Mouse (Mus musculus) v-Abl transformed pro-B cells (cell line): Measurements from ENCODE around the gene Ntng1.

Experiments used
- in situ Hi-C, 2 experiments: fragments of 400-800 bp; cut with MboI; formaldehyde crosslinking; loops; one replicate each; pipeline ENCODE4 v1.15.1; 2025; ENCODE audit not compliant: unreplicated experiment in 2 of 2

Ntng1 gene

DNA sequence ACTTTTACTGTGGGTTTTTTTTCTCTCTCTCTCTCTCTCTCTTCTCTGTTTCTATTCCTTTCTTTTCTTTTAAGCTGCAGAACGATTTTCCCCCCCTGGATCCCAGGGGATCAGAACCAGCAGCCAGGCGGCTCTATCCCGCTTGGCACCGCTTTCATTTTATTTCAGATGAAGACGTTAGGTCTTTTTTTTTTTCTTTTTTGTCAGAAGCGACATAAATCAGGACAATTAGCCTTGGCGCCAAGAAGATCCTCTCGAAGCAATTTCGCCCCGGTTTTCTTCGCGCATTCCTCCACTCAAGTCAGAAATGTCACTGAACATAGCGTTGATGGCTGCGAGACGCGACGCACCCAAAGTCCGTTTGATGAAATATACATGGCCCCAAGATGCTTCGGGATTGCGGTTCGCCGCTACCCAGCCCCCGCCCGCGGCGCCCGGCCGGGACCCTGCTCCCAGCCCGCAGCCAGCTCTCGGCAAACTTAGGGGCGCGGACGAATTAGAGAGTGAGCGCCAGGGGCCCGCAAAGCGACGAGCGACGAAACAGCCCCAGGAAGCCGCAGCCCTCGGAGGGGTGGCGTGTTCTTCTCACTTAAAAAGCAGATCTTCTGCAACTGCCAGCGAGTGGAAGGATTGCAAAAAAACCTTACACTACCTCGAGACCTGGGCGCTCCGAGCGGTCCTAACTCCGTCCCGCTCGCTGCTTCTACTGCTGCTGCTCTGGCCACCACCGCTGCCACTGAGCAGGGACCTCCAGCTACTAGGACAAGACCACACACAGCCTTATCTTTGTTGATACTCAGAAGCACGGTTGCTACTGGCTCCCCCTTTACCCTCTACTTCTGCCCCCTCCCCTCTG is at the start of gene Ntng1:
TSS of gene Ntng1 (minus strand) at position 806 of the 856 bp plus-strand sequence.
- in situ Hi-C loops: no loop called here

- in situ Hi-C loops: no loop called here
Observed at GRCm38 (mm10) chr3:110187401-110187948, 43.7 kb upstream of the Ntng1 start.

DNA sequence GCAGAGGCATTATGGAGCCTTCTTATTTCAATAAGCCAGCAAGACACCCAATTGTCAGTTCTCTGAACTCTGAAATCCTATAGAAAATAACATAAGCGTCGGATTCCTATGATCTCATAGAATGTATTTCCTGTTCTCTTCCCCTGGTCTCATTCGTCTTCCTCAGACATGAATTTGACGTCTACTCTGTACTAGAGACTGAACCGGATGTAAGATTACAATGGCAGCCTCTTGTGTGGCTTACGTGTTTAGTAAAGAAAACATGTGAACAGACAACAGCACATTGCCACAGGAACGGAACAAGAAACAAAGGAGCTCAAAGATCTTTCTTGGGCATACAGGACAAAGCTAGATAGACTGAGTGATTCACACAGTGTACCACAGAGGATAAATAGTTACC is 5.3 kb upstream of the Ntng1 start:
- in situ Hi-C loops: no loop called here

DNA sequence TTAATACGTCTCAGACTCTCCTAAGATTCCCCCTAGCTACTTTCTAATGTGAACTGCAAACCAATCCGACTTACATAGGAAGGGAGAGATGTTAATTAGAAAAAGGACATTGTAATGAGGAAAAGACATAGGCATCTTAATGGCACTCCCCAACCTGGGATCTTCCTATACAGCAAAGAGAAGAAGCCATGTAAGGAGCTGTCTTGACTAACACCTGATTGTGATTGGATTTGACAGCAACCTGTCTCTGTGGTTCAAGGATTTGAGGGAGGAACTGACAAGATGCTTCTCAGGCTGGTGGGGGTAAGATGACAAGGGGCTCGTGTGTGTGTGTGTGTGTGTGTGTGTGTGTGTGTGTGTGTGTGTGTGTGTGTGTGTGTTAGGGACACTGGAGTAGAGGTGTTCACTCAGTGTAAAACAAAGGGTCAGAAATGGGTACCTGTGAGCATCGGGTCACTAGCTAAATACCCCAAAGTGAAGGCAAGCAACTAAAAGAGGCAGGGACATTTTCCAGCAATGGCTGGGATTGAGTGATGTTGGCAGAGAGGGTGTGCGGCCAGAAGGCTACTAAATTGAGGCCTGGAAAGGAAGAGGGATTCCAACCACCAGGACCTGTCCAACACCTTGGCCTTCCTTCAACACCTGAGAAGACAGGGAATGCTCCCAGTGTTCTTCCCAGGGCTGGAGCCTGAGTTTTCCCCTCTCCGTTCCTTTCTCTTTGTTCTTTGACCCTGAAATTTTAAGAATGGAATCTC is 667 bp upstream of the Ntng1 start:
- in situ Hi-C loops: no loop called here

DNA sequence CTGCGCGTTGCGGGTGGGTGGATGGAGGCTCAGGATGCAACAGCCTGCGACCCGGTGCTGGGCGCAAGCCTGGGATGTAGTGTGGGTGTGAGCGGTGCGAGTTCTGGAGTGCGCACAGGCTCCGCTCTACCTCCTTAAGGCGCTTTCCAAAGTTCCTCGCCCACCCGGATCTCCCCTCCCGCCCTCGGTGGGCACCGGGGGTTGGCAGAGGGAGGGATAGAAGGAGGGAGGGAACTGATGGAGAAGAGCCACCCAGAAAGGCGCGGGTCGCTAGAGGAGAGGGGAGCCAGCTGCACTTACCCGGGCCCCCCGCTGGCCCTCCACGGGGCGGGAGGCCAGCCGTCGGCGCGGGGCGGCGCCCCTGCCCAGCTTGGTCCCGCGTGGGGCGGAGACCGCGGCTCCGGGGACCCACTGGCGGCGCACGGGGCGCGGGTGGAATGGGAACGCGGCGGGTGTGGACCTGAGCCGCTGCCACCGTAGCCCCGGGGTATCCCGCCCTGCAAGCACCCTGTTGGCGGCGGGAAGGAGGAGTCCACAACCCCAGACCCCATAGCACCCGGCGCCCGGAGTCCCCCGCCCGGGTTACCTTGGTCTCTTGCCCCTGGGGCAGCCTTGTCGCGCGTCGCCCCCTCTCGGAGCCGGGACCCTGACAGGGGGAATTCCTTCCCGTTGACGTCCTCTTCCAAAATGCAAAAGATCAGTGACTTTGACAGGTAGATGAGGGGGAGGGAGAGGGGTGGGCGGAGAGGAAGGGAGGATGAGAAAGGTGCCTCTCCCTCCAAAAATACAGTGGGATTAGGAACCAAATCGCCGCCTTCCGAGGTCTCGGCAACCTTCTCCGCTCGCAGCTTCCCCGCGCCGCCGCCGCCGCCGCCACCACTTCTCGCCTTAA is 1.3 kb downstream of the Ntng1 start:
- in situ Hi-C loops: no loop called here

DNA sequence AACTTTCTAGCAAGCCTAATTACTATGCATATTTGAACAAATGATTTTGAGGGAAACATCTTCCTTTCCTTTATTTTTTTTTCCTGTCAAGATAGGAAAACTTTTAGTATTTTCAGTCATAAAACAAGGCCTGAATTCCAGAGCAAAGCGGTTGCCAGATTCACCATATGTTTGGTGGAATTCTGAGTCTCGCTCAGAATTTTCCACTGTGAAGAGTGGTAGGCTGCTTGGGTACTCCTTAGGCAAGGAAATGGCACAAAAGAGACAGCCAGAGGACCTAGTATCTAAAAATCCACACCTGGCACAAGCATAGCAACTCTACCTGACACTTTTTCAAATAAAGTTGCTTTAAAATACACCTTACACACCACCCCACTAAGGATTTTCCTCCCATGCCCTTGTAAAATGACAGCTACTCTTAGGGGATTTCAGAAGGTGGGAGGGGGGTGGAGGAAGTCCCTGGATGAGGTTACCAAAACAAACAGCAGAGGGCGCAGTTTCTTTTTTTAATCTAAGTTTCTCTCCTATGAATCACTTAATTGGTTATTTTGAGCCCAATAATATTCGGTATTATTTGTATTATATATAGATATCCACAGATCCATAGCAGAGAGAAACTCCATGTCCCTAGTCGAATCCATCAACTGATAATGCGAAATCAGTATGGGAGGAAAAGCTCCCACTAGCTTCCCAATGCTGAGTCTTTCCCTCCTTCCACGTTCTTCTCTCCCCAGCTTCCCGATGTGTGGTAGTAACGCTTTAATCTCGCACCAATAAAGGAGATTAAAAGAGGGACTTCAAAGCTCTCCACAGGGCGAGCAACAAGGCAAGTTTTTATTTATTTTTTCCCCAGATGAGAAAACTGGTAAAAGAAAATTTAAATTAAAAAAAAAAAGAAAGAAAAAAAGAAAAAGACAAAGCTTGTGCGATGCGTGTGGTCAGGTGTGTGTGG is 2.2 kb downstream of the Ntng1 start:
- in situ Hi-C loops: no loop called here

- in situ Hi-C loops: no loop called here
Observed at GRCm38 (mm10) chr3:110136115-110136514, 7.7 kb downstream of the Ntng1 start.

- in situ Hi-C loops: no loop called here
Observed at GRCm38 (mm10) chr3:110133150-110133549, 10.7 kb downstream of the Ntng1 start.

- in situ Hi-C loops: no loop called here
Observed at GRCm38 (mm10) chr3:110132289-110132688, 11.5 kb downstream of the Ntng1 start.

GRCm38 (mm10) chr3:110131043-110131891 is 12.5 kb downstream of the Ntng1 start:
- in situ Hi-C loops: no loop called here

DNA sequence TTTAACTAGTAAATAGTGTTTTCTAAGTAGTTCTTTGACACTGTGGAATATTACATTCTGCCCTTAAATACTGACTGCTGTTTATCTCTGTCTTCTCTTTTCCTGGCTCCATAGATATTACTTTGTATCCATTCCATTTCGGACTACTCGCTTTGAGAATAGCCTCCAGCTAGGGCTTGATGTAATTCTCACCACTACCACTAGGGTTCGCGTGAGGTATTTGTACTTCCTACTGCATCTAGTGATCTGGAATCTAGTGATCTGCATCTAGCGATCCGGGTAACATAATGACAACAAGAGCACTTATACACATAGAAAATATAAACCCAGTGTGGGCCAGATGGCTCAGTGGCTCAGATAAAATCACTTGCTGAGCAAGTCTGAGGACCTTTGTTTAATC is 14.2 kb downstream of the Ntng1 start:
- in situ Hi-C loops: no loop called here

DNA sequence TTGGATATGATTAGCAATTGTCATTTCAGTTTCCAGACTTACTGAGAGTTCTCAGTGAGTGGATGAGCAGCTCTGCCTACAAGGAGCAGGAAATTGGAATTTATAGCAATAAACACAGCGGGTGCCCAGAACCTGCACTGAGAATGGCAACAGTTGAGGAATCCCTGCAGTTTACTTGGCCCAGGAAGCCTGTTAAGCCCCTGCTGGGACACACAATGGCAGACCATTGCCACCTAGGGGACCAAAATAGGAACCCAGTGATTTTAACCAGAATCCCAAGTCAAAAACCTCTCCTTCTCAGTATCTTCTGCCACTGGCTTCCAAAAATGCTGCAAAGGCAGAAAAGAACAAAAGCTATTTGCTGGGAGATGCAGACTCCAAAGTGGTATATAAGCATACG is 37.8 kb downstream of the Ntng1 start:
- in situ Hi-C loops: no loop called here

DNA sequence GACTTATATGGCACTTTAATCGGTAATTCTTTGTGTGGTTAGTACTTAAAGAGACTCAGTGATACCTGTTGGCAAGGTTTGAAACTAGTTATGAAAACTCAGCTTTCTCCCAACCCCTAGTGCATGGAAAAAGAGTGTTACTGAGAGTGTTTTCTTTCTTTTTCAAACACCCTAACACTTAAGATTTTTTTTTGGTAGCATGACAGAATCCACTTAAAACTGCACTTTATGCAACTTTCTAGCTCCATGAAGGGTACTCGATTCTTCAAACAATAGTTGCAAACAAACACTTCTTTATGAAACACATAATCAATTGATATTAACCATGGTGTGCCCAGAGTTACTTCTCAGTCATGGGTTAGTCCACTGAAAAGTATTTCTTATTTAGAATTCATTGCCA is 49.4 kb downstream of the Ntng1 start:
- in situ Hi-C loops: no loop called here

DNA sequence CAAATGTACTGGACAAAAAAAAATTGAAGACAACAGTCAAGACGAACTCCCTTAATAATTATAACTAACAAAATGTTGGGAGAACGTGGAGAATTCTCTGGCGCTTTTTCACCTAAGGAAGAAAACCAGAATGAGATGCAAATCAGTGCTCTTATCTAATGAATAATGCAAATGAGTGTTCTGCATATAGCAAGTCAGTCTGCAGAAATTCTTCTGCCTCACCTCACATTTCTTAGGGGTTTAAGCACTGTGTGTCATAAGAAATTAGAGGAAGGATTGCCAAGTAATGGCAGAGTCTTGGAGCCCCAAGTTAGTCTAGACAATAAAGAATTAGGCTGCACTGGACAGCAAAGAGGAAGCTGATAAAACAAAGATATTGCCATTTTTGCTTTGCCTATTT is 49.8 kb downstream of the Ntng1 start:
- in situ Hi-C loops: no loop called here

DNA sequence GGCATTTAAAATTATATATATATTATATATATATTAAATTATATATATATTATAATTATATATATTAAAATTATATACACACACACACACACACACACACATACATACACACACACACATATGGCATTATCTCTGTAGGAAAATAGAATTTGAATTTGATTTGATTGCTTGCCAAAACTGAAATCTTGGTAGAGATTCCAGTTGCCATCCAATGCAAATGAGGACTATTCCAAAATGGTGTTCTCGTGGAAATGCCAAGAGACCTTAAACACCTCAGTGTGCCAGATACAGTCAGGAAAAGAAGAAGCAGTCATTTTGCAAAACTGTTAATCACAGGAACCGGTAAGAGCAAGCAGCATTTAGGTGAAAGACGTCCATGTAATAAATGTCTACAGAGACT is 51.3 kb downstream of the Ntng1 start:
- in situ Hi-C loops: no loop called here

DNA sequence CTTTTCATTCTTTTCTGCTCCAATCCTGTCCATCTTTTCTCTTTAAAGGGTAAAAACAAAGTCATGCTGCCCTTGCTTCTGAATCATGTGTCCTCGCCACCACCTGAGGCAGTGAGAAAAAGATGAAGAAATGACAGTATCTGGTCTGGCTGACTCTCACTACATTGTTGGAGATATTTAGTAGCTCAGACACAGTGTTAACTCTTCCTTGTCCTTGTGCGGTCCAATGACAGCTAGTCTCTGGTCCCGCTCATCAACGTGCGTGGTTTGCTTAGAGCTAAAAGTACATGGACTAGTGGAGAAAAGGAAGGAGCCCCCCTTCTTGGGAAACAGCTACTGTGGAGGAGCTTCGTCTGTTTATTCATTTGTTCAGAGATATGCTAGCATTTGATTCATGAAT is 56.6 kb downstream of the Ntng1 start:
- in situ Hi-C loops: no loop called here

- in situ Hi-C loops: no loop called here
Observed at GRCm38 (mm10) chr3:110085336-110085735, 58.5 kb downstream of the Ntng1 start.

GRCm38 (mm10) chr3:110064709-110065256 is 79.0 kb downstream of the Ntng1 start:
- in situ Hi-C loops: no loop called here
